ENCODE assay signal across 12 mouse cellular contexts in genomic region chr7:137611891-137612522, GRCm38 (mm10).
DNase-seq lines count a peak whose midpoint lies in the region; ATAC-seq lines count a peak whose summit lies in the region.
"Had no signal": no experiment of that assay in that cellular context is flagged by ENCODE, and none has a peak within 500 bp of the region (broad histone marks: within the 10 kb centered on the region; RNA-seq: fewer than 3 reads in every experiment).

No protein-coding gene starts in this region.

- H3K9me3 ChIP-seq in midbrain, embryonic 13.5 days: no peaks in the 10 kb centered on the region
- no peaks in the 10 kb centered on the region for H3K9me3 ChIP-seq in midbrain, embryonic 15.5 days
- no peaks in the 10 kb centered on the region for H3K9me3 ChIP-seq in embryonic facial prominence, embryonic 15.5 days (replicated peaks)
- H3K9me3 ChIP-seq: embryonic facial prominence, embryonic 12.5 days; liver, embryonic 13.5 days; stomach, embryonic 15.5 days had no signal

- ATAC-seq in midbrain, embryonic 13.5 days: 0 out of 2 replicates have a peak, but pooled peaks have one; percentile 34
- no peak for ATAC-seq in midbrain, embryonic 15.5 days (replicated peaks)
- ATAC-seq in embryonic facial prominence, embryonic 15.5 days (ENCODE audit: insufficient number of reproducible peaks, low FRiP score, low TSS enrichment, low read depth): peak; percentile 32; the same call in 1 of the 2 replicates

- no peak overlapping the region for H3K27ac ChIP-seq in midbrain, embryonic 13.5 days
- no peak overlapping the region for H3K27ac ChIP-seq in midbrain, embryonic 15.5 days
- H3K27ac ChIP-seq in embryonic facial prominence, embryonic 15.5 days (replicated peaks): no peak overlapping the region
- H3K27ac ChIP-seq: embryonic facial prominence, embryonic 12.5 days; liver, embryonic 13.5 days; stomach, embryonic 15.5 days had no signal

- no peak overlapping the region for H3K9ac ChIP-seq in midbrain, embryonic 13.5 days (replicated peaks)
- no peak overlapping the region for H3K9ac ChIP-seq in midbrain, embryonic 15.5 days
- H3K9ac ChIP-seq in embryonic facial prominence, embryonic 15.5 days: no peak overlapping the region
- H3K9ac ChIP-seq: embryonic facial prominence, embryonic 12.5 days; liver, embryonic 13.5 days; stomach, embryonic 15.5 days had no signal

- peak; percentile 30 for DNase-seq in gastrocnemius, postnatal 14 days
- no peak for DNase-seq in gastrocnemius, postnatal 25 days
- DNase-seq in cerebellum, adult 18-20 months: peak; percentile 17
- DNase-seq in lung, postnatal 25 days (ENCODE audit: low spot score): no peak
- DNase-seq: kidney, adult 2 months; liver, embryonic 13.5 days; thymus, postnatal 36 days had no signal

- H3K4me3 ChIP-seq in midbrain, embryonic 13.5 days (replicated peaks): no peak overlapping the region
- no peak overlapping the region for H3K4me3 ChIP-seq in midbrain, embryonic 15.5 days
- H3K4me3 ChIP-seq in embryonic facial prominence, embryonic 15.5 days (replicated peaks): no peak overlapping the region
- H3K4me3 ChIP-seq: embryonic facial prominence, embryonic 12.5 days; liver, embryonic 13.5 days; stomach, embryonic 15.5 days had no signal

- intact Hi-C loops in gastrocnemius, postnatal 14 days (cut with DNase I; ENCODE audit: low total_unique reads): no loop called here

- no peaks in the 10 kb centered on the region for H3K36me3 ChIP-seq in midbrain, embryonic 13.5 days
- no peaks in the 10 kb centered on the region for H3K36me3 ChIP-seq in midbrain, embryonic 15.5 days (replicated peaks)
- no peaks in the 10 kb centered on the region for H3K36me3 ChIP-seq in embryonic facial prominence, embryonic 15.5 days
- H3K36me3 ChIP-seq: embryonic facial prominence, embryonic 12.5 days; liver, embryonic 13.5 days; stomach, embryonic 15.5 days had no signal

- no peaks in the 10 kb centered on the region for H3K27me3 ChIP-seq in midbrain, embryonic 13.5 days
- no peaks in the 10 kb centered on the region for H3K27me3 ChIP-seq in midbrain, embryonic 15.5 days (replicated peaks)
- no peaks in the 10 kb centered on the region for H3K27me3 ChIP-seq in embryonic facial prominence, embryonic 15.5 days
- H3K27me3 ChIP-seq: embryonic facial prominence, embryonic 12.5 days; liver, embryonic 13.5 days; stomach, embryonic 15.5 days had no signal

- no peak overlapping the region for H3K4me2 ChIP-seq in midbrain, embryonic 13.5 days (replicated peaks)
- no peak overlapping the region for H3K4me2 ChIP-seq in midbrain, embryonic 15.5 days
- H3K4me2 ChIP-seq in embryonic facial prominence, embryonic 15.5 days (replicated peaks): no peak overlapping the region
- H3K4me2 ChIP-seq: embryonic facial prominence, embryonic 12.5 days; liver, embryonic 13.5 days; stomach, embryonic 15.5 days had no signal

- H3K4me1 ChIP-seq in midbrain, embryonic 13.5 days (replicated peaks): no peaks in the 10 kb centered on the region
- no peaks in the 10 kb centered on the region for H3K4me1 ChIP-seq in midbrain, embryonic 15.5 days
- H3K4me1 ChIP-seq in embryonic facial prominence, embryonic 15.5 days: no peaks in the 10 kb centered on the region
- H3K4me1 ChIP-seq: liver, embryonic 13.5 days; stomach, embryonic 15.5 days had no signal

- 73% methylated on average over 7 of the region's 7 CpGs for WGBS in midbrain, embryonic 13.5 days
- WGBS in midbrain, embryonic 15.5 days: 64% methylated on average over 7 of the region's 7 CpGs
- 82% methylated on average over 7 of the region's 7 CpGs for WGBS in embryonic facial prominence, embryonic 15.5 days

Comparison
In these comparisons a context has a peak if more than half of its experiments do, and no peak if none do; other contexts are left out.
1. DNase-seq: peak in gastrocnemius, postnatal 14 days (single experiment) and cerebellum, adult 18-20 months (2 of 2); none in gastrocnemius, postnatal 25 days (single experiment) and lung, postnatal 25 days (single experiment).